Mouse (Mus musculus) c-Kit-positive CD71-positive TER-119-positive erythroid progenitor cells, embryonic 14.5 days (primary cell): ENCODE results near the gene Filip1.

Experiments used
- DNase-seq: peaks from one replicate; pipeline ENCODE4 v3.0.0-alpha.2; 2013; ENCODE audit warnings: low spot score

The Filip1 gene

DNA sequence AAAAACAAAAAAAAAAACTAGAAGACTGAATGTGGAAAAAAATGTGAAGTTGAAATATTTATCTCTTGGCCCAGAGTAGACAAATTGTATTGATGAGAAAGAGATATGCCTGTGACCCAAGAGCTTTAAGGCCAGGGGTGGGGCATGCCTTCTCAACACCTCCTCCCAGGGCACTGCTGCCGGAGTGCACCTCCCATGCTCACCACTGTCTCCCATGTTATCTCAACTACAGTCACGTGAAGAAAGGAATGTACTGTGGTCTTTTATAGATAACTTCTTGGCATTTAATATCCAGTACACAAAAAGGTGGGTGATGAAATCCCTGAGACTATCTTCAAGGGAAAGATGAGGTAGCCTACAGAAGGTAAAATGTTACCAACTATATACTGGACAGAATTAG, 64.7 kb downstream of the Filip1 start:
- DNase-seq: peak; percentile 66

DNA sequence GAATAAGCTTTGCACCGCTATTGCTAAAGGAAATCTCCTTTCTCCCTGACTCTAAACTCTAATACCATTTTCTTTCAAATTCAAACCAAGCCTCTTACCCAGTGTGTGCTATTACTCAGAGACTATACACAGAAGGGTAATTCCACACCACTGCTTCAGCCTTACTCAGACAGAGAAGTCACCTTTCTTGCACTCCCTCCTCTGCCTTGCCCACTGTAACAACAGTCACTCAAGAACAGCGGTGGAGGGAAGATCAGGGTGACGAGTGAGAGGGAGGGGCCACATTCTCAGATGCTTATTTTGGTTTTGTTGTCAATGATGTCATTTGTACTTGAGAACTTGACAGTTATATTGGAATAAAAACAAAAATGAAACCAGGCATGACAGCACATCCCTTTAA, 65.2 kb downstream of the Filip1 start:
- peak; percentile 28 for DNase-seq

DNA sequence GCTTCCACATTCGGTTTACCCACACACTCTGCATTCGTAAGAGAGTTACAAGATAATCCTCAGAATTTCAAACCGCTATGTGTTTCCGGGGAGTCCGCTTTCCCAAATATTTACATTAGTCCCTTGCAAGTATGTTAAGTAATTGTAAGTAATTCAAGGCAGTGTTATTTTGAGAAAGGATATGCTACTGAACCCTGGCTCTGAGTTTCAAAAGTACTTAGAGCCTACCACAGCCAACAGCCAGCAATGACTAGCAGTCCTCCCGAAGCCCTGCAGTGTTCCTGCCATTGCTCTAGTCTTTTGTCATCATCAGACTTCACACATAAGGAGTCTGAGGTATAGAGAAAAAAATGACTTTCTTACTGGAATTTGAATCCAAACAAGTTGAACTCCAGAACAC, 67.8 kb downstream of the Filip1 start:
- DNase-seq: no peak

DNA sequence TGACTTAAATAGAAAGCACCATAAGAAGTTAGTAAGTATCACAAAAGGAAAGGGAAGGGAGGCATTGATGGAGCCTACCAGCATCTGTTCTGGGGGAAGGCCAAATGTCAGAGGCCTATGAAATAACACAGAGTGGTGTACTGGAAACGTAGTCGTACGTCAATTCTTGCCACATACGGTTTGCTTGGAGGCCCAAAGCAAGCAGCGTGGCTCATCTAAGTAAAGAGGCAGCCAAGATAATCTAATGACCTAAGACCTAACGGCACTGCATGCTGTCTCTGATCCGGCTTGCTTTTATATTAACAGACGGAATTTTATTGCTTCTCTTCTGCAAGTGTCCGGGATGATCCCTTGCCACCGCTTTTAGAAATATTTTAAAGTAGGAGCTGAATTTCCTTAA, 68.7 kb downstream of the Filip1 start:
- DNase-seq: no peak

DNA sequence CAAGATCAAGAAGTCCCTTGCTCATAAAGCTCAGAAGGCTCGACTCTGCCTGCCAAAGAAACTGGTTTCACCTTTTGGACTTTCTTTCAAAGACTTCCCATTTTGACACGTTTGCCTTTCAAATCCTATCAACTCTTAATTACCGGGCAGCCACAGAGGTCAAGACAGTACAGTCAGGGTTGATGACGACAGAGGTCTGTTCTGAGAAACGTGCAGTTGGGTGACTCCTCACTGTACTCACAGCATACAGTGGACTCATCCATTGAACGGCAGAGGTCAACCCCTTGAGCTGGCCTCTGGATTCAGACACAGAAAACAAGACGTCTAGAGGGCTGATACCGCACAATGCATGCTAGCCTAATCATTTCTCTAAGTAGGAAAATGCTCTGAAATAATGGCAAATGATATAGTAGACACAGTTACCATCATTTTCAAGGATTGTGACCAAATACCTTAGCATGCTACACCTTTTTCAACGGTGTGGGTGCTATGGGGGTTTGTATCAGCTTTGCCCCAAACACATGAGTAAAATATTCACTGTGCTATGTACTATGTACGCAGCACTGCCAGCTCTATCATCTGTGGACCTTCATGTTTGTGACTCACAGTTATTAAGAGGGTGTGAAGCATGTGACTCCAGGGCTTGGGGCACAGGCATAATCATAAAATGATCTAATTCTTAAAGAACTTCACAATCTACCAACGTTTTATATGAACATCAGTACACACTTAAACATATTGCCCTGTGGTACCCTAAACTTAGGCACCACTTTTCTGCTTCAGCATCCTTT, 74.0 kb downstream of the Filip1 start:
- no peak for DNase-seq

DNA sequence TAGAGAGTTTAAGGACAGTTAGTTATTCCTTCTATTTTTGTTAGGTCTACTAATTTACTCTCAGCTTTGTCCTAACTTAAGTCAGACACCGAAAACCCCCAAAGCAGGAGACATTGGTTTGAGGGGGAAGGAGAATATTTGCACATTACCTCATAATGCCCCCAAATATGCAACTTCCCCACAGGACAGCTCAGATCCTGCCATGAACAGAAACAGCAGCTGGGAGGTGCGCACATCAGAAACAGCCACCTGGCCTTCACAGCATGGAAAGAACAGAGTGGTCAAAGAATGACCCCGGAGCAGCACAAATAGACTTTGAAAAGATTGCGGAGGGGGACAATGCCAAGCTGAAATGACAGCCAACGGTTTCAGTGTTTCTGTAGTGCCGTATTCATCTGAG, 75.1 kb downstream of the Filip1 start:
- DNase-seq: no peak

DNA sequence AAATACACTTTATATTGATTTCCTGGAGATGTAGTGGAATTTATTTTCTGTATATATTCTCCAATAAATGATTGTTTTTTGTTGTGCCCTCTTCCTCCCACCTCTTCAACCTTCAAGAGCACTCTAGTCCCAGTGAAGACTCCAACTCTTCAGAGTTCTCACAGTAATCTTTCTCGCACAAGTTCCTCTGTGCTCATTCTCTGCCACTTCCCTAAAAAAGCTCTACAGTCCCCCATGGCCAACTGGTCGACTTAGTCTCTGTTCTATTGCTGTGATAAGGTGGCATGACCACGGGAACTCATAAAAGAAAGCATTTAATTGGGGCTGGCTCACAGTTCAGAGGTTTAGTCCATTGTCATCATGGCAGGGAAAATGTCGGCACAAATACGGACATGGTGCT, 80.1 kb downstream of the Filip1 start:
- no peak for DNase-seq

DNA sequence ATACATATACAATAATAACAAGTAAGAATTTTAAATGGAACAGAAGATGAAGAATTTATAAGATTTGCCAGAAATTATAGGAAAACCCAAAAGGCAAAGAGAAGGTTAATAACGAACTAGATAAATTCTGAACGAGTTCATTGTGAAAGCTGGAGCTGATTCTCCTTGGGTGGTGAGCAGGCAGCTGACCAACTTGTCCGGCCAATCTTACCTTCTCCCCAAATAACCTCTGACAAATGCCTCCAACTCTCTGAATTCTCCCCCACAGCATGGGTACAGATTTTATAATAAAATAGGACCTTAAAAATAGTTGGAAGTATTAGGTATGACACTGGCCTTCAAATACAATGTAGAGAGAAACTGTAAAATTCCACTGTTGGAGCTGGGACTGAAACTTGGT, 84.6 kb downstream of the Filip1 start:
- no peak for DNase-seq

DNA sequence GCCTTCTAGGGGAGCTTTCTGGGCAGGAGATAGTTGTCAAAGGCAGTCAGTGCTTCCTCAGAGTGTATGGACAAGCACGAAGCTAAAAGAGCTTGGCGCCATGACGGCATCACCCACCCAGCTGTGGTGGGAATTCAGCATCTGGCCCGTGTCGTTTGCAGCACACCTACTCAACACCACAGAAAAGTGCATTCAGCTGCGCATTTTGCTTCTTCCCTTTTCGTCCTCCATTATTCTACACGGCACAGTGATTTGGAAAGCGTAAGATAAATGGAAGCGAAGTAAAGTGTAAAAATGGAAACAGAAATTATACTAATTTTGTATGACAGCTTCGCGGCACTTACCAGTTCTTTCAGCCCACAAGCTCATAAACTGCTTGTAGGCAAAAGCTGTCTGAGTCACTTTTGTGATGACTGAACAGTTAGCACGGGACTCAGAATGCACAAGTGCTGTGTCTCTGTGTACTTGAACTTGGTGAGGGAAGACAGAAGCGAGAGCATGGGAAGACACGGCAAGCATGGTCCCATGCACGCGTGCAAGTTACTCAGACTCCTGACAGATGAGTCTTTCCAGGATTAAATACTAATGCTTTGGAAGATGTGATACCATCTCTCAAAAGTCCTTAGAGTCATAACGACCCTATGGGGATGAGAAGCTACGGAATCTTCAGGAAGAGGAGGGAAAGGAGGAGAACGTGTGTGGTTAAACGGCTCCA, 85.3 kb downstream of the Filip1 start:
- no peak for DNase-seq

DNA sequence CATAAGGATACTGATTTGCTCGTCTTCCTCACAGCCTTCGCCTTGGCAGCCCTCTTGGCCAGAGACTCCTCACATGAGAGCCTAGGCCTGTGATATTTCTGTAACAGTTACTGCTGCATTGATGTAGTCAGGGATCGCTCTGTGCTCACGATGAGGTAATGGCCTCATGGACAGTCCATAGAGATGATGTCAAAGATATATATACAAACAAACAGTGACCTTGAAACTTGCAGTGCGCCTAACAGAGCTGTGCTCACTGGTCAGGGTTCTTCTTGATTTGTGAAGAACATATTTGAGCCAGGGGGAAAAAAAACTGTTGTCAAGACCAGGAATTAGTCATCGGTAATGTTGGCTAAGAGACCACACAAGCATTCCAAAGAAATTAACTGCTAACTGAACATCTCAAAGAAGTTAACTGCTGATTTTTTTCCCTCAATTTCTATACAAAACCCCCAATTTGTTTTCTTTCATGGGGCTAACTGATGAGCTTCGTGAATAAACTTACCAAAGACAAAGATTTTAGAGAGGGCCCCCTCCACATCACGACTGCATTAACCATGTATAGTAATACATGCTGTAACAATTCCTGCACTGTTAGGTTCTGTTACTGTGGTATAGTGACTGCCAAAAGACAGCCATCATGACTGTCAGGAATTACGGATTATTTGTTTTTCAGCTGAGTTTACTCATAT, 86.0 kb downstream of the Filip1 start:
- no peak for DNase-seq

DNA sequence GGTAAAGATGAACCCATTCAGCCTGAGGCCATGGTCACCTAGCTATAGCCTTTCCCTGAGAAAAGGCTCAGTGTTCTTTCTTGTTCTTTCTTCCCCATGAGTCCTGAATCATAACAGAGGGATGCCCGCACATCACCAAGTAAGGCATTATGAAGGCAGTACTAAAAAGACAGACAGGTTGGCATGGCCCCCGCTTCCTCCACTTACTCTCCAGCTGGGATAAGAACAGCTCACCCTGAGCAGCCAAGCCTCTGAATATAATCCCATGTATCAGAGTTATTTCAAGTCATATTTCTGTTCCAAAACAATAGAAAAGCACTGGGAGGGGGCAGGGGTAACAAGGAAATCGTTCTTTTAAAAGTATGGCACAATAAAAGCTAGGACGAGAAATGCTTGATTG, 86.7 kb downstream of the Filip1 start:
- no peak for DNase-seq

DNA sequence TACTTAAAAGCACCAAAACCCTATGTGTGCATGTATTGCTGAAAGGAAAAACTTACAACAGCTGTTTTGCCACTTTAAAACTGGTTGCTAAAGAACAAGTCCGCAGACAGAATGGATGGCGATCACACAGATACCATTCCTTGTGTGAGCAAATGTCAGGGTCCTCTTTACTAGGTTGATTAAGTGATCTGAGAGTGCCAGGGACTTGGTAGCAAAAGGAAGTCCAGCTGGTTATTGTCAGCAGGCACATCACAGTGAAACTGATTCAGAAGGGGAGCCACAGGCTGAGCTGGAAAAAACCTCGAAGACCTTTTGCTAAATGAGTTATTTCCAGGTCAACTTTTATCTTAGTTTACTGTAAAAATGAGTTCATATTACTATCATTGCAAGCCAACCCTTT, 89.4 kb downstream of the Filip1 start:
- no peak for DNase-seq

DNA sequence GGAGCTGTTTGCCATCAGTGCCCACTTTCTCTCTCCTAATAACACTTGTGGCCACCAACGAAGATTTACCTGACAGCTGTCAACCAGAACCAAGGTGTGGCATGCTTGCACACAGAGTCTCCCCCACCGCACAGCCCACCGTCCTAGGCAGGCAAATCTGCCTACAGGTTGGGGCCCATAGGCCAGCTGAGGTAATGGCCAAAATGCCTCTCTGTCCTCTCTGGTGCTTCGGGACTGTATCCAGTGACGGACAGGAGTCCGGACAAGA, 90.2 kb downstream of the Filip1 start:
- DNase-seq: no peak

DNA sequence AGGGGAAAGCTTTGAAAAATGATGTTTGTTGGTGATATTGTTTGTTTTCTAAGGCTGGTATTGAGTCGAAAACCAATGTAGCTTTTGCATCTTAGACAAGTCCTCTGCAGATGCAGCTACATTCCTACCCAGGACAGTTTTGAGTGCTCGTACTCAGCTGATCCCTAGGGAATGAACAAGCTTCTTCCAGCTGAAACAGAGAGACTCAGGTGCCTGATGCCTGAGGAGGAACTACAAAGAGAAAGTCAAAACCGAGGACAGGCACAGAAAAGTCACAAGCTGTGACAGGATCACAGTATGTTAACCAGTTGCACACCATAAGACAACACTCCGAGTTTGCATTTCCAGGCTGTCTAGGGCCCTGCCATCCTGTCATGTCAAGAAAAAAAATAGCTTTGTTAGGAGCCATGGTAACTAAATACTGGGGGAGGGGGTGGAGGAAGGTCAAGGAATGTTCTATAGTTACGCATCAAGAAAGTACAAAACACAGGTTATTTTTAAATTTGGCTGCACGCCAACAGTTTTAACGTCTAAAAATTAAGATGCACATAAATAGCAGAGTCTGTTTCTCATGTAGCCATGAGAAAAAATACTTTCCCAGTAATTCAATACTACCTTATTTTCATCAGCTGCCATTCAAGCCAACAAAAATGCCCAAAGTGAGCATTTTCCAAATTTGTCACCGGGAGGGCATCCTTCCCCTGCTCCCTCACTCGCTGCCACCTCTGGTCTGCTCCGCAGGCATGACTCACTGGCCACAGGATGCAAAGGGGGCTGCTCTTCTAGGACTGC, 90.8 kb downstream of the Filip1 start:
- DNase-seq: no peak

DNA sequence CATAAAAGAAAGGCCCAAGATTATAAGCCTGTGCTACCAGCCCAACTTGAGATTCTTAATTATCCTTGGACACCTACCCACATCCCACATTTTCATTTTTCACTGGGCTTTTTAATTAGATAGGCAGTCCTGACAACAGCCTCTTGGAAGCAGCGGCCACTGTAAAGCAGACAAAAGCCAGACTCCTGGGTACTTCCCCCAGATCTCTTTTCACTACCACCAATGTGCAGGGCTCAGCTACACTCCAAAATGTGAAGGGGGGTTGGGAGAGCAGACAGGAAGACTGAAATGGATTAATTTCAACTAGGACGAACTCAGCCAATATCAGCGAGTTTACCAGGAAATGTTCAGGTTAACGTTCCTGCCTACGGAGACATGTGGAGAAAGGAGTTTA, 92.1 kb downstream of the Filip1 start:
- no peak for DNase-seq

DNA sequence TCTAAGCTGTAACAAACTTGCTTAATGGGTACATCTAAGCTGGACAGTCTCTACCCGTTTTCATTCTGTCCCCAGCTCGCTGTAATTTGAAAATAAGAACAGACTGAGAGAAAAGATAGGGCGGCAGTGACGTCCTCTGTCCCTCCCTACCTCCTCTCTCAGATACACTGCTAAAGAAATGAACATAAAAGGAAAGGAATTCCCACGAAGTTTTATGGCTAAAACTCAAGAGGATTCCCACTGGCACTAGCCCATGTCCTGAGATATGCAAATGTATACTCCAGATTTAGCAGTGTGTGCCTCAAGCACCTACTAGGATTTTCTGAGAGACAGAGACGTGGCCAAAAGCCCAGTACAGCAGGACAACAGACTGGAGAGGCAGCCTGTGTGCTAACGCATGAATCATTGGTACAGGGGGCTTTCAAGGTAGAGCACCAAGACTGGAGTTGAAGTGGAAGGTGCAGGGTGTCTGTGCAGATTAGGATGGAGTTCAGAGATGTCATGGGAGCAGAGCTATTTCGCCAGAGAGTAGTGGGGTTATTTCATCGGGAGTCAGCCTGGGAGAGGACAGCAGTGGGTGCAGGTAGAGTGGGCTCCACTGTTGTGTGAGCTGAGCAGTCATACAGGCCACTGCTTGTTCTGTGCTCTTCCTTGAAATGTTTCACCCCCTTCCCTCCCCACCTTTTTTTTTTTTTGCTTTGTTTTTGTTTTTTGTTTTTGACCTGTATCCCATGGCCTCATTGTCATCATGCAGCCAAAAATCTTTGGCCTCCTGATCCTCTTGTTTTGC, 92.7 kb downstream of the Filip1 start:
- no peak for DNase-seq

DNA sequence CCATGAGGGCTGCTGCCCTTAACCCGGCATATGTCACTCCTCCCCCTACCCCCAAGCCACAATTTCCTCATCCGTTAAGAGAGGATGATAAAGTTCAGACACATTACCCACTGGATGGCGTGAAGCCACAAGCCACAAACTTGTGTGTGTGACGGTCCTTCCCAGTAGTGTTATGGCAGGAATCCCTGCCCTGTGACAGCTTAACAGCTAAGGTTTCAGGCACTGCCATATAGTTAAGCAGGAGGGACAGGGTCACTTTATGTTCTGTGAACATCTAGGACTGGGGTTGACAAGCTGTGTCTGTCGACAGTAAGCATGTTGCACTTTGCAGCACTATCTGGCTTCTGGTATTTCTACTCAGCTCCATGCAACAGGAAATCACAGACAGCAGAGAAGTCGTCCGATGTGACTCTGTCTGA, 93.3 kb downstream of the Filip1 start:
- no peak for DNase-seq

DNA sequence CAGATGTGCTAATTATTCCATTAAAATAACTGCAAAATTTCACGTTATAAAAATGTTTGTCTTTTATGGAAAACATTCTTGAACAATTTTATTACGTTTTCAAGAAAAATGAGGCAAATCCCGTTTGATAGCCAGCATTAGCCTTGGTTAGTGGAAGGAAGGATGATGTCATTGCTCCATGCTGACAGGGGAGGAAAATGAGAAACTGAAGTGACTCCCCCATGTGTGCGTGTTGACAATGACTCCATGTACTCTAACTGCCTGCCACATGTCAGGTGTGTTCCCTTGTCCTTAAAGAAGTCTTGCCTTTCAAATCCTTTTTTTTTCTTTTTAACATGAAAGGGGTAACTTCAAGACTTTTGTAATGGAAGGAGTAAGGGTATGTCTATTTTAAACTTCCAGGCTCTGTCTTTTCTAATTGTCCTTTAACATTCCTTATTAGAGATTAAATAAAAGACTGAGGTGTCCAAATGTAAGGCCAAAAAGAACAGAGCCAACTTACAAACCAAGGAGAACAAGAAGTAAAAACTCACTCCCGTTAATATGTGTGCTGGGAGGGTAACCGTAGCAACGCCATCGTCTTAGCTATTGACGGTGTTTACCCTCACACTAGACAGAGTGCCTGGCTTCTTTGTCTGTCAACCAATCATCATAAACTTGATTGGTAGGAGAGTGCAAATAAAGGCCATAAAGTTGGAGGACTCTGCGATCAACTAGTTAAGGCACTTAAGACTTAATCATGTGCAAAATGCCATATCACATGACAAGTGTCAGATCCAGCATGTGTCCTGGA, 94.1 kb downstream of the Filip1 start:
- no peak for DNase-seq

DNA sequence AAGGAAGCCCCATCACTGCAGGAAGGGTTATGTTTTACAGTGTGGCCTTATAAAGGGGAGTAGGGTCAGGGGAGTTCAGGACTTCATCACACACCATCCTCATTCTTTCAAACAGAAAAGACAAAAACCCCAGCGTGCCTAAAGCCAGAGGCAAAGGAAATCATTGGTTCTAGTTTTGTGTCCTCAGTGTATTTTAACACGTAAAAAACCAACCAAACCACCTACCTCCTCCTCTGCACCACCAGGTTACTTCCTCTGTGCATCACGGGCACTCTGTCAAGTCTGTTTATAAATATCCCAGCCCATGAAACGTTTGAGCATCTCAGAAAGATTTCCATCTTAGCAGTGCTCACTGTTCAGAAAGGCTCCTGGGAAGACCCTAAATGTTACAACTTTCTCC, 98.4 kb downstream of the Filip1 start:
- DNase-seq: no peak

DNA sequence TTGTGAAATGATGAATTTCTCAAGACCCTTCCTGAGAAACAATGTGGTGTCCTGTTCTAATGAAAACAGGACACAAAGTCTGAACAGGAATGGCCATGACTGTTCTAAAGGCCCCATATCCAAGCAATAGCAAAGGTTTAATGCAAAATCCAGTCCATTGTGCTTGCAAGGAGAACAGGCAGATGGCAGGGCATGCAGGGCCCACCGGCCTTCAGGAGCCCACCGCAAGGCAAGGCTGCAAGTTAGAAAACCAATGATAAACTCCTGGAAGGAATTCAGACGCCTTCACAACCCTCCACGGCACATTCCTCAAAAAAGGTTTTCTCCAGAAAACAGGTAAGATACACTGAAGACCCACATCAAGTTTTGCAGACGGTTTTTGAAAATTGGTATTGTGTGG, 99.7 kb downstream of the Filip1 start:
- DNase-seq: no peak

DNA sequence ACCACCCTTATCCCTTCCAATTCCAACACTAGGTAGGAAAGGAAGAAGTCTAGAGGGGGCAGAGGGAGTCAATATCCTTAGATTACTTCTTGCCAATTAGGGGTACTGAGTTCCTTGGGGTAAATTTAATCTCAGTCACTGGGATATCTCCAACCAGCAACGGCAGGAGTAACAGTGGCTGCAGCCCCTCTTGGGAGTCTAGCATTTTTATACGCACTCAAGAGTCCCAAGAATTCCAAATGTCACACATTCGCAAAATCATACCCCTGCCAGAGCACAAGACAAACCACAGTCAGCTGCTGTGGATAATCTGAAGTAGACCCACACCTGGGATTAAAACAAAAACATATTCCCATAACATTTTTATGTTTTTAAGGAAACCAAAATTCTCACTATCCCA, 102.5 kb downstream of the Filip1 start:
- no peak for DNase-seq
